Mouse (Mus musculus): ENCODE measurements around the gene Crtc1. TPM values are rescaled to one million over a fixed set of nuclear protein-coding genes. Genes with fewer than 3 reads are reported as not detected.

Gene Crtc1
- total RNA-seq, 2 experiments from 2014 or later, result 2.3 to 7.4 TPM

DNA sequence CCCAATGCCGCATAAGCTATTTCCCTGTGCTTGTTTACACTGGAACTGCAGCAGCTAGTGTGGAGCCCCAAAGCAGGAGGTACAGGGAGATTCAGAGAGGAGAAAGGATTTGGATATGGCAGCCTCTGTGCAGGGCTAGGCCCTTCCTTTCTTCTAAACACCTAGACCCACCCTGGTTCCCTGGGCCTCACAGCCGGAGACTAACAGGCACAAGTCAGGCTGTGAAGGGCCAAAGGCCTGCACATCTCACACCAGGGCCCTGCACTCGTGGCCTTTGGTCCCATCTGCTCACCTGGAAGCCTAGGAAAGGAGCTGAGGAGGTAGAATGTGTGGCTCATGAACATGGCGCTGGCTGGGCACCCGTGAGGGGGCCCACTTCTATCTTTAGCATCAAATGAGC lies 43.2 kb downstream of the Crtc1 start:
- ATAC-seq (replicated peaks; ENCODE audit: poor library complexity, severe bottlenecking), result no peak

DNA sequence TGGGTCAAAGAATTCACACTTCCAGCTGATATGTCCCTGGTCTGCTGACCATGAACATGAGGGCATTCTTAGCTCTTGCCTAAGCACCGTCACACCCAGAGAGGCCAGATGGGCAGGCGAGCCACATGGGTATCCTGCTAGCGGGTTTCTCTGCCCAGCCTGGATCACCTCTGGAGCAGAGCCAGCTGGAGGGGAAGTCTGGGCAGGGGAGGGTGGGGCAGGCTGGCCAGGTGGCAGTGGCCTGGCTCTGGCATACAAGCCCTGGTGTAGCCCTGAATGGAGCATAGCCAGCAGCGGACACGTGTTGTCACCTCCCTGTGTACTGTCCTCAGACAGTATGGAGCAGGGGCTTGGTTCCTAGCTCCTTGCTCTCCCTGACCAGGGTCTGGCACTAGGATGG lies 43.7 kb downstream of the Crtc1 start:
- no peak for ATAC-seq (replicated peaks; ENCODE audit: poor library complexity, severe bottlenecking)

DNA sequence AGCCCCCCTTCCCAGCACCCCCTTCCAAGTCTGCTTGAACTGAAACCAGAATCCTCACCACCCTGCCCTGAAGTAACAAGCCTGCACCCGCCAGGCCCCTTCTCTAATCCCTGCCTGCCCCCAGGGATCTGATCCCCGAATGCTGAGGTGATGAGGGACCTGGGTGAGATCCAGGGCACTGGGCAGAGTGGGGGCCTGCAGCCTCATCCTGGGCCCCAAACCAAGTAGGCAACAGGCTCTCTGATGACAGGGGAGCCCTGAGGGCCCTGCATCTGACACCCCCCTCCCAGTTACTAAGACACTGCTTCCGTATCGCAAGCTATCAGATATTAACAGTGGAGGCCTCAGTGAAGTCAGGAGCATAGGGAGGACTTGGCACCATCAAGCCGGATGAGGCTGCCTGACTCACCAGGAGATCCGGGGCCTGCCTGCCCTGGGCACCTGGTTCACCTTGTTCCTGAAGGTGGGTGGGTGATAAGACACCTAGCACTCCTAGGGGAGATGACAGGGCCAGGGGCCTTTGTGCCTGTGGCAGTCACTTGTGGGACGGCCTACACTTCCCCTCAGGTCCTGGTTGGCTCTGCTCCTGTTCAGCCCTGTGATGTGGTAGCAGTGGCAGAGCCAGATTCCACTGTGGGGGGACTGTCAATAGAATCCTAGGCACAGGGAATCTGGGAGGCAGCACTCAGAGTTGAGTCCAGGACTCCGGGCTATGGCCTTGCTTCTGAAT lies 44.9 kb downstream of the Crtc1 start:
- ATAC-seq (replicated peaks; ENCODE audit: poor library complexity, severe bottlenecking), result no peak

DNA sequence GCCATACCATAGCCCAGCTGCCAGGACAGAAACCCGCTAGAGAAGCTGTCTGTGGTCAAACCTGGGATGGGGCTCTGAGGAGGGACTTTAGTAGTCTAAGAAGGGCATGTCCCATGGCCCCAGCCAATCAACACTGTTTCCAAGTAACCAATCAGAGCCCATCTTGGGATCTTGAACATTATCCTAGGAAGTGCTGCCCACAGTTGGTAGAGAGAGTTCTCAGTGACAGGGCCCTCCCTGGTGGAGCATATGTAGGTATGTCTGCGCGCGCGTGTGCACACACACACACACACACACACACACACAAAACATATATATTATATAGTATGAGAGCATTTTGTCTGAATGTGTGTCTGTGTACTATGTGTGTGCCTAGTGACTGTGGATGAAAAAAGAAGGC lies 46.3 kb downstream of the Crtc1 start:
- ATAC-seq (replicated peaks; ENCODE audit: poor library complexity, severe bottlenecking), result no peak

DNA sequence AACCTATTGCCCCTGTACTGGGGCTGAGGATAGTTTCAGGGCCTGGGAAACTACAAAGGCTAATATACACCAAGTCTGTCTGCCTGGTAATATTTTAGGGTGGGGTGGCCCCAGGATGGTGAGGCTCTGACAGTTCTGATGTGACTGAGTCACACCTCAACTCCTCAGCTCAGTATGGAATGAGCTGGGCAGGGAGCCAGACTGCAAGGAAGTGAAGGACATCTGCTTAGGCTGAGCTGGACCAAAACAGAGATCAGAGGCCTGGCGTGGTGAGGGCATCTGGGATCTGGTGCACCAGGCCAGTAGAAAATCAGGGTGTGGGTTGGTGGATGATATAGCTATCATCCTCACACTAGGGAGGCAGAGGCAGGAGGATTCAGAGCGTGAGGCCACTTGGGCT lies 49.7 kb downstream of the Crtc1 start:
- ATAC-seq (replicated peaks; ENCODE audit: poor library complexity, severe bottlenecking), result no peak

DNA sequence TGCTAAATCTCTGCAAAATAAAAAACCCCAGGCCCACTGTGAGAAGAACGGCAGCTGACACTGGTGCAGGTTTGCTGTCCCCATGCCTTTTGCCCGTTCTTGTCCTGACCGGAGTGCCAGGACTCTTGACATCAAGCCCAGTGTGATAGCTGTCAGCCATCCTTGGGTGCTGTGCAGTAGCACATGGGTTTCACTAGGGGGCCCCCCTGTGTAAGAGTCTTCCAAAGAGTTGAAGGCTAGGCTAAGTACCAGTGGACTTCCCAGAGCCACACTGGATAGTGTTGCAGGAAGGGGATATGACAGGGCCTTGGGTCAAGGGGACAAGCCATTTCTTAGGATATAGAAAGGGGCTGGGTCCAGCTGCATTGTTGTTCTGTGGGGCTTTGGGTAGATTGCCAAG lies 56.1 kb downstream of the Crtc1 start:
- peak; percentile 72 for ATAC-seq (replicated peaks; ENCODE audit: poor library complexity, severe bottlenecking)

DNA sequence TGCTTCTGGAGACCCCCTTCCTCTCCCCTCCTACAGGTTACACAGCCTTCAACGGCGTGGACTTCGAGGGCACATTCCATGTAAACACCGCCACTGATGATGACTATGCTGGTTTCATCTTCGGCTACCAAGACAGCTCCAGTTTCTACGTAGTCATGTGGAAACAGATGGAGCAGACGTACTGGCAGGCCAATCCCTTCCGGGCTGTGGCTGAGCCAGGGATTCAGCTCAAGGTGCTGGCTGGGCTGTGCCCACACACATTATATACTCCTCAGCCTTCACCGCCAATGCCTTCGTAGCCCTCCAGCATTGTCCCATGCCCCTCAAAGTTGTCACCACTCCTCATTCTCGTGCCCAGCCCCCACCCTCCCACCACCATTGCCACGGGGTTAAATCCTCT lies 59.3 kb downstream of the Crtc1 start:
- no peak for ATAC-seq (replicated peaks; ENCODE audit: poor library complexity, severe bottlenecking)

DNA sequence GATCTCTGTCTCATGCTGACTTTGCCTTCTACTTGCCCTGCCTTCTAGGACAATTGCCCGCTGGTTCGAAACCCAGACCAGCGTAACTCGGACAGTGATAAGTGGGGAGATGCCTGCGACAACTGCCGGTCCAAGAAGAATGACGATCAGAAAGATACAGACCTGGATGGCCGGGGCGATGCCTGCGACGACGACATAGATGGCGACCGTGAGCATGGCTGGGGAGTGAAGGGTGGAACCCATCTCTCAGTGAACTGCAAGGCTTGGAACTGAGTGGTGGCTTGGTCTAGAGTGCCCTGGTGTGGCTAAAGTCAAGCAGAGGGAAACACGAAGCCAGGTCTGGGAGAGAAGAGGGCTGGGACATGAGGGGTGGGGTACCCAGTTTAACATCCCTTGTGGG lies 62.3 kb downstream of the Crtc1 start:
- ATAC-seq (replicated peaks; ENCODE audit: poor library complexity, severe bottlenecking), result no peak

DNA sequence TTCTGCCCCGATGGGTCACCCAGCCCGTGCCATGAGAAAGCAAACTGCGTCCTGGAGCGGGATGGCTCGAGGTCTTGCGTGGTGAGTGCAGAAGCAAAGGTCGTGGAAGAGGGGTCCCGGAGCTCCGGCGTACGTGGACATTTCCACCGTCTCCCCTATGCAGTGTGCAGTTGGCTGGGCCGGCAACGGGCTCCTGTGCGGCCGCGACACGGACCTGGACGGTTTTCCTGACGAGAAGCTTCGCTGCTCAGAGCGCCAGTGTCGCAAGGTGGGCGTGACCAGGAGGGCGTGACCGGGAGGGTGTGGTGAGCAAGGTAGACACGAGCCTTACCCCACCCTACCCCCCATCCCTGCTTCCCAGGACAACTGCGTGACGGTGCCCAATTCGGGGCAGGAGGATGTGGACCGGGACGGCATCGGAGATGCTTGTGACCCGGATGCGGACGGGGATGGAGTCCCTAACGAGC lies 63.1 kb downstream of the Crtc1 start:
- peak; percentile 20; the same call in 1 of the 2 replicates for ATAC-seq (replicated peaks; ENCODE audit: poor library complexity, severe bottlenecking)

DNA sequence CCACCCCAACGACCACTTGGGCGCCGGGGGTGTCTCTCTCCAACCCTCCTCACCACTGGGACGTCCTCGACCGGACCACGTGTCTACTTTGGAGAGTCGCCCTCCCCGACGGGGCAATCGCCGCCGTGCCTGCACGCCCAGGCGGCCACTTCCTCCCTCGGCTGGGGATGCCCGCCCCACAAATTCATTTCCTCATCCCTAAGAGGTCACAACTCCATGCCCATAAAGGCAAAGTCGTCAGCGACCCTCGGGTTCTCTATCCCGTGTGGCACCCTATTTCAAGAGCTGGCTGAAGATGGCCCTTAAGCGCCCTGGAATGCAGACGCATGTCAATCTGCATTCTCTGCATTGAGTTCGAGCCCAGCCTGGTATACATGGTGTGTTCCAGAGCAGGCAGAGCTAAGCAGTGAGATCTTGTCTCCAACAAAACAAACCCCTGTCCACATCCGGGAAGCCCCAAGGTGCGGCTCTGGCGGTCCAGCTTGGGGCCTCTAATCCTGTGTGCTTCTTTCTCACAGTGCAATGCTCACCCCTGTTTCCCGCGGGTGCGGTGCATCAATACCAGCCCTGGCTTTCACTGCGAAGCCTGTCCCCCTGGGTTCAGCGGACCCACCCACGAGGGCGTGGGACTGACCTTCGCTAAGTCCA lies 64.0 kb downstream of the Crtc1 start:
- ATAC-seq (replicated peaks; ENCODE audit: poor library complexity, severe bottlenecking), result peak; percentile 60

DNA sequence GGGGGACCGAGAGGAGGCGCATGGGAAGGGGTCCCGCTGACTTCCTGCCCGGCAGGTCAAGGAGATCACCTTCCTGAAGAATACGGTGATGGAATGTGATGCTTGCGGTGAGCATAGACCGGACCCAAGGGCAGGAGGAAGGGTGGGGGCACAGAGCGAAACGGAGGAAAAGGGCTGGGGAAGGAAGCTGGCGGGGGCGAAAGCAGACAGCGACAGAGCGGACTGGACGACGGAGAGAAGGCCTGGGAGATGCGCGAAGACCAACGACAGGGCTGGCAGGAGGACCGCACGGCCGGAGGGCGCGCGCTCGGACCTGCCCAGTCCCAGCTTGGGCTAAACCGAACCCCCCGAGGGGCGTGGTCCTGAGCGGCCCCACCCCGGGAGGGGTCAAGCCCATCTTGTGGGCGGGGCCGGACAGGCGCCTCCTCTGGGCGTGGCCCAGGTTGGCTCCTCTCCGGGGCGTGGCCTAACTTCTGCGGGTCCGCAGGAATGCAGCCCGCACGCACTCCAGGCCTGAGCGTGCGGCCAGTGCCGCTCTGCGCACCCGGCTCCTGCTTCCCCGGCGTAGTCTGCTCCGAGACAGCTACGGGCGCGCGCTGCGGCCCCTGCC lies 65.0 kb downstream of the Crtc1 start:
- ATAC-seq (replicated peaks; ENCODE audit: poor library complexity, severe bottlenecking), result peak; percentile 63

DNA sequence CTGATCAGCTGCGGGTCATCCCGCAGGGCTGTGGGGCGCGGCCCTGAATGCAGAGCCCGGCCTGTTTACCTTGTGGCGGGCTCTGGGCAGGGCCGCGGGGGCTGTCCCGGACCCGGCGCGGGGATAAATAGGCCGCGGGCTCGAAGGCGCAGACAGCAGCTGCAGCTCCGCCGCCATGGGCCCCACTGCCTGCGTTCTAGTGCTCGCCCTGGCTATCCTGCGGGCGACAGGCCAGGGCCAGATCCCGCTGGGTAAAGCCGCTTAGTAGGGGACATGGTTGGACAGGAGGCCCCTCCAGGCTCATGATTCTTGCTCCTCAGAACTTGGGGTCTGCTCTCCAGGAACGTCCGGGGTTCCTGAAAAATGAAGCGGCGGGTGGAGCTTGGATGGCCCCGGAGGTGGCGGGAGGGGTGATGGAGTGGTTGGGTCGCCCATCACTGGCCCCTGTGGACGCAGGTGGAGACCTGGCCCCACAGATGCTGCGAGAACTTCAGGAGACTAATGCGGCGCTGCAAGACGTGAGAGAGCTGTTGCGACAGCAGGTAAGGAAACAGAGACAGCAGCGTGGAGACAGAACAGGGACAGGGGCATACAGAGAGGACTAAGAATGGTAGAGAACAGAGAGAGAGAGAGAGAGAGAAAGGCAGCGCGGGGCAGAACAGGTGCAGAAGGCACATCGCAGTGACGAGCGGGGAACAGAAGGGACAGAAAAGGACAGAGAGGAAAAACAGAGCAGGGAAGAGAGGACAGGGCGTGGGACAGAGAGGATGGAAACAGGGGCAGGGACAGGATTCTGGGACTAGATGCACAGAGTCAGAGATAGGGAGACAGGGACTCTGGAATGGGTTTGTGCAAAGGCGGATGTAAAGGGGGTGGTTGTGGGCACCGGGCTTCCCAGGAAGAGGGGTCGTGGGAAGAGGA lies 65.7 kb downstream of the Crtc1 start, which contains the start of gene Comp:
Comp (plus strand) TSS at position 162 of the 921 bp plus-strand sequence.
- ATAC-seq (replicated peaks; ENCODE audit: poor library complexity, severe bottlenecking), result no peak

DNA sequence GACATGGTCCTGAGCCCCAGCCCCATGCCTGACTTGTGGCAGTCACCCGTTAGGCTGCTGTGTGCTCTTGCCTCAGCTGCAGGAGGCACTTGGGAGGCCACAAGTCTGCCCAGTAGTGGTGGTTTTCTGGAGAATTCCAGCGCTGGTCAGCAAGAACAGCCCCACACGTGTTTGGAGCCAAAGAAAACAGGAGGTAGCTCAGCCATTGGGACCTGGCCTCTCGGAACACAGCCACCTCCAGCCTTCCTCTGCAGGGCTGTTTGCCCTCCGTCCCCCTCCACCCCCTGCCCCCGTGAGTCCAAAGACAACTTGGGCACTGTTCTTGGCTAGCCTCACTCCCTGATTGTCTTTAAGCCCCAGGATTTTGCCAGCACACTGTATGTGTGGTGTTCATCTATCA lies 67.4 kb downstream of the Crtc1 start:
- no peak for ATAC-seq (replicated peaks; ENCODE audit: poor library complexity, severe bottlenecking)

DNA sequence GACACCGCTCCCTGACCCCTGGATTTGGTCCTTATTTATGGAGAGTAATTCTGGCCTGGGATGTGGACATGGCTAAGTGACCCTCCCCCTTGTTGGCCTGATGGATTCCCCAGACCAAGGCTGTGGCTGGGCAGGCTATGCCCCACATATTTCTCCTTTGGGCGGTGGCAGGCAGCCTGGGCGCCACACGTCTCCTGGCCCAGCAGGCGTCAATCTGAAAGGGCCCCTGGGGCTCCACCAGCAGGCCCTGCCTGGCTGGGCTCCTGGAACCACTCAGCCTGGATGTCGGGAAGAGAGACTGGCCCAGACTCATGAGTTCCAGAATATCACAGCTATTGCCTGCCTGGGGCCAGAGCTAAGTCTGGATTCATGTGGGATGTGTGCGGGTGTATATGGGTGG lies 68.9 kb downstream of the Crtc1 start:
- ATAC-seq (replicated peaks; ENCODE audit: poor library complexity, severe bottlenecking), result no peak

DNA sequence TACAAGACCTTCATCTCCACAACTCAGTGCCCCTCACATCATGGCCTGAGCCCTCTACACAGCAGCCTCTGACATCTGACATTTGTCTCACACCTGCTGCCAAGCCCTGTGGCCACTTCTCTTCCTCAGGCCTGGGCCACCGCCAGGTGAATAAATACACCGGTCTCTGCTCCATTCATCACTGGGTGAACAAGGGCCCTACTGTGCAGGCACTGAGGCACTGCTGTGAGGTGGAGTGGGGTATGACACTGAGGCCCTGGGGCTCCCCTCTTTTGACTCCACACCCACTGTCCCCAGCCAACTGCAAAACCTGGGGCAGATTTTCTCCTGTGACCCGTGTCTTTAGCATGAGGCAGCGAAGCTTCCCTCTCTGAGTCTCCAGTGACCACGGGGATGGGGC lies 72.8 kb downstream of the Crtc1 start:
- no peak for ATAC-seq (replicated peaks; ENCODE audit: poor library complexity, severe bottlenecking)

DNA sequence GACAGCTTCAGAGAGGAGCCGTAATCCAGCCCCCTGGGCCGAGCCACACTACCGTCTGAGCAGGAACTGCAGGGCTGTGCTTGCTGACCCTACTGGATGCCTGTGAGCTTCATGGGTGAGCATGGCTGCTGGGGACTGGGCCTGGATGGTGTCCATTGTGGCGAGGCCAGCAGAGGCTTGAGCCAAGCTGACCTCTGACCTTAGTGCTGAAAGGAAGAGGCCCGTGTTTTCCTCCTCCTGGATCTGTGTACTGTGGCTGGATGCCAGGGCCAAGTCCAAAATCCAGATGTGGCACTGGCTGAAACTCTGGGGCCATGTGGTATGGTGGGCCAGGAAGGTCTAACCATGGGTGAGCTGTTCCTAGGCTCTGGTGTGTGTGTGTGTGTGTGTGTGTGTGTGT lies 75.3 kb downstream of the Crtc1 start:
- no peak for ATAC-seq (replicated peaks; ENCODE audit: poor library complexity, severe bottlenecking)

DNA sequence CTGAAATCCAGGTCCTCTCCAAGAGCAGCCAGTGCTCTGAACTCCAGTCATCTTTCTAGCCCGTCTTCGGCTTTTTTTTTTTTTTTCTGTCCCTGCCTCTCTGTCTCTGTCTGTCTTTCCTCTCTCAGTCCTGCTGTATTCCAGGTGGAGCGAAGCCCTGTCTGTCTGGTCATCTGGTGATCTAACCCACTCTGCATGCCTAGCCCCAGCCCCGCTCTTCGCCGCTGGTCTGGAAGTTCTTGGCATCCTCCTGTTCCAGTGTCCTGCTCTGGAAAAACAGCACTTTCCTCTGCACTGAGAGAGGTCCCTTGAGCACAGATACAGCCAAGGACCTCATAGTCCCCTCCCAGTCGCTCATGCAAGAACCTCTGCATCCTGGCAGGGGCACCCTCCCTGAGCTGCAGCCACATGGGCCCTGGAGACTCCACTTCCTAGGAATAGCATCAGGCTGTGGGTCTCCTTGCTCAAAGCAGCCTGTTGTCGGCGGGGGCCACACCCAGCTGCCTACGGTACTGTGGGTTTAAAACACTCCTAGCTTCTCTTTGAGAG lies 77.8 kb downstream of the Crtc1 start:
- ATAC-seq (replicated peaks; ENCODE audit: poor library complexity, severe bottlenecking), result no peak

DNA sequence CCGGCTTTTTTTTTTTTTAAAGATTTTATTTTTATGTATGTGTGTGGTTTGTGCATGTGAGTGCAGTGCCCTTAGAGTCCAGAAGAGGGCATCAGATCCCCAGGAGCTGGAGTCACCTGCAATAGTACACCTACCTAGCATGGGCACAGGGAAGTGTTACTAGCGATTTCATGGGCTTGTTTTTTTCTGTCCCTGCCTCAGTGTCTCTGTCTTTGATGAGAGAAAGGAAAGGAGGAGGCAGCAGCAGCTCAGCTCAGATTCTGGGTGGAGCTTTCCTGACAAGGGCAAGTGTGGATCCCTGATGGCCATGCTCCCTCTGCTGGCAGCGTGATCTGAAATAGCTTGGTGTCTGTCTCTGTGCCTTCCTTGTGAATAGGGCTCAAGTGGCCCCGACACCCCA lies 78.6 kb downstream of the Crtc1 start:
- ATAC-seq (replicated peaks; ENCODE audit: poor library complexity, severe bottlenecking), result peak; percentile 55

DNA sequence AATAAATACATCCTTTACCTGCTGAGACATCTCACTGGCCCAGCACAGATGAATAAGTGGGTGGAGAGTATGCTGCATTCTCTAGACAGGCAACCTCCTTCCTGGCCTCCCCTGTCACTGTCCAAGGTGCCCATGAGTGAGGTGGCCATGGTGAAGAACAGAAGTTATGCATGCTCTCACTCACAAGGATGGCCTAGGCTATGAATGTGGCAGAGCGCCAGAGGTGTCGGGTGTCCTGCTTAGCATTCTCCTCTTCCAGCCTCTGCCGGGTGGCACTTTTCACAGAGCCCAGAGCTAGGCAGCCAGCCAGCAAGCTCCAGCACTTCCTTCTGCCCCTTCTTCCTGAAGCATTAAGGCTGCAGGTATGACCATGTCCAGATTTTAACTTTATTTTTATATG lies 80.0 kb downstream of the Crtc1 start:
- ATAC-seq (replicated peaks; ENCODE audit: poor library complexity, severe bottlenecking), result no peak

DNA sequence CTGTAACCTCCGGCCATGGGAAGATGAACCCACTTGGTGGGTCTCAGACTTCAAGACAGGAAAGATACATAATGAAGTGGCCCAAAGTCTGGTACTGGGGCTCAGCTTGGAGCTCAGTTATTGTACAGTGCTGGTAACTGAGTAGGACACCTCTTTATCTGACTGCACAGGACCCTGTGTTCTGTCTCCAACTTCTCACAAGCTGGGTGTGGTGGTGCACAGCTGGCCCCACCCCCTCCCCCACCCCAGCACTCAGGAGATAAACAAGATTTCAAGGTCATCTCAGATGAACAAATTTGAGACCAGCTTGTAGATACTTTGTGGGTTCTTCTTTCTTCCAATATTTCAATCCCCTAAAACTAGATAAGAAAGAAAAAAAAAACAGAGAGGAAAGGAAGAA lies 83.3 kb downstream of the Crtc1 start:
- no peak for ATAC-seq (replicated peaks; ENCODE audit: poor library complexity, severe bottlenecking)
